Mouse (Mus musculus) E14TG2a.4 (cell line): ENCODE measurements at regions not wholly inside any gene's neighbourhood (a gene's known extent, or its start where the extent isn't known, plus 50 kb on each side); places are given as distances from the start of the nearest gene placed in this dataset.

Source experiments
- CTCF ChIP-seq: conservative IDR thresholded peaks from 2 replicates; pipeline ENCODE4 v1.5.1; 2014; ENCODE audit warnings: low read length
- NANOG ChIP-seq: IDR thresholded peaks from 2 replicates; pipeline ENCODE4 v1.6.1; 2014; ENCODE audit warnings: borderline replicate concordance, low read length, mixed read lengths

- TF ChIP-seq CTCF (no peak), NANOG (no peak)
Observed at GRCm38 (mm10) chr2:170221994-170222535, 74.2 kb upstream of the Zfp217 start.
